Mouse (Mus musculus) right cerebral cortex, postnatal 25 days (tissue): Measurements from ENCODE around the gene Dpysl5.

Experiments used
- DNase-seq: peaks from one replicate; pipeline ENCODE4 v3.0.0; 2022

Dpysl5 gene

DNA sequence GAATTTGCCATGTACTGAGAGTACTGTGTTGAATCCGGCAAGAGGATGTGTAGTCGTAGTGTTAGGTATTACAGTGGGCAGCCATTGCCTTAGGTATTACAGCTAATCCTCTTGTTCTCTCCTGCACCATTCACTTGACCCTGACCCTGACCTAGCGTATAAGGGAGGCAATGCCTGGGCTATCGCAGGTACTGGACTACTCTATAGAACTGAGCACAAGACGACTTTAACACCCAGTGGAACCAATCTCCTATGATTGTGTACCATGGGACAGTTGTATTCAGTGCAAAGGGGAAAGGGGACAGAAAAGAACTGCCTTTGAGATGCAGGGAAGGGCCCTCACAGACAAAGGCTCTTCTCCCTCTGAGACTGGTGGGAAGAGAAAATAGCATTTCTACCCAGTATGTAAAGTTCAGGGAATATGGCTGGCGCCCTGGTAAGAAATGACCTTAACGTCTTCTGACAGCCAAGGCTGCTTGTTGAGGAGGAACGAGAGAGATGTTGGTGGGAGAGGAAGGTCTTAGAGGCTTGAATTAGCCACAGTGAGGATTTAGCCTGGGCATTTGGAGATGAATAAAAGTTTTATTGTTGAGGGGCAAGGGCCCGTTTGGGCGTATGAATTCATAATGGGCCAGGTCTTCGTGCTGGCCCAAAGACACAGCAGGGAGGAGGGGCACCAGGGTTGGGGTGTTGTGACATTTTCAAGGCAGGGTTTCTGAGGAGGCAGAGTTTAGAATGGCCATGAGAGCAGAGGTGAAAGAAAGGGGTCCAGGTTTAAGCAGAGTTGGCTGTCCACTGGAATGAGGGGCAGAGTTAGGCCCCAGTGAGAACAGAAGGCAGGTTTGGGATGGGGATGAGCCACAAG, 113.0 kb downstream of the Dpysl5 start:
- DNase-seq, result no peak

DNA sequence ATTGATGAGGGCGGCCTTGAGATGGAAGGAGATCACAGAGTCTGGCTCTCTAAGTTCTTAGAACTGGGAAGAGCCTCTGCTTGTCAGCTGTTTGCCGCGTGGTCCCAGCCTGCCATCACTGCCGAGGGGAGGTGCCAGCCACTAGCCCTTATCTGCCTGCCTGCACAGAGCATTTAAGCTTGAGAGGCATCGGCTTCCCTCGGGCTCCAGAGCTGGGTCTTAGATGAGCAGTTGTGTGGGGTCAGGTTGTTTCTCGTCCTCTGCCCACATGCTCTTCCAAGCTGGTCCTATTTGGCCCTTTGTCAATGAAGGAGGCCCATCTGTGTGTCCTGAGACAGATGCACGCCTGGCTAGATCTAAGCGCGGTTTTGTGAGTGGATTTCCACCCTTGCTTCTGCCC, 113.8 kb downstream of the Dpysl5 start:
- peak; percentile 22 for DNase-seq

- no peak for DNase-seq
These were observed 114.5 kb downstream of the Dpysl5 start for GRCm38 (mm10) chr5:30825821-30826220.

DNA sequence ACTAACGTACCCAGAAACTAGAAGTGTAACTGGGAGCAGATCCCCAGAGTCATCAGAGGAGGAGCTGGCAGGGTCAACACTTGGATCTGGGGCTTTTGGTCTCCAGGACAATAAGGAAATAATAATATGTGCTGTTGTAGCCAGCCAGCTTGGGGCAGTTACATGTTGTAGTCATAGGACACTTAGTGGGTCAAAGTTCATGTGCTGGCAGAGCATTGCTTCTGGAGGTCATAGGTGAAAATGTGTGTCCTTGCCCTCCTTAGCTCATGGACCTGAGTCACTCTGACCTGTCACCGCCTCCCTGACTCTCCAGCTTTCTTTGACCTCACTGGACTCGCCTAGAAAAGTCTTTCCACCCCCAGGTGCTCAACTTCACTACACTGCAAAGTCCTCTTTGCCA, 122.1 kb downstream of the Dpysl5 start:
- DNase-seq, result no peak

DNA sequence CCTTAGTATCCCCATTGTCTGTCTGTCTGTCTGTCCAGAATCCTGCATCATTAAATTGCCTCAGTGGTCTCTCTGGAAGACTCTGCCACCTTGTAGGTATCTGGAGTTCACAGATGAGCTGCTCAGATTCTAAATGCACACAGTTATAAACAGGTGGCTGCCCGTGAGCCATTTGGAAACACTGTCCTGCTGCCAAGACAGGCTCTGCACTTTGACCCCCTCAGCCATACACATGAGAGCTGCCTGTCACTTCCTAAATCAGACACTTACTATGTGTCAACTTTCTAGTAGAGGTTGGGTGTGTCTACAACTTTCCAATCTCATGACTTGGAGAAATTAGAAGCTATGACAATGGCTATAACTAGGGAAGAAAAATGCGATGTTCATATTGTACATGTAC, 128.4 kb downstream of the Dpysl5 start:
- no peak for DNase-seq

DNA sequence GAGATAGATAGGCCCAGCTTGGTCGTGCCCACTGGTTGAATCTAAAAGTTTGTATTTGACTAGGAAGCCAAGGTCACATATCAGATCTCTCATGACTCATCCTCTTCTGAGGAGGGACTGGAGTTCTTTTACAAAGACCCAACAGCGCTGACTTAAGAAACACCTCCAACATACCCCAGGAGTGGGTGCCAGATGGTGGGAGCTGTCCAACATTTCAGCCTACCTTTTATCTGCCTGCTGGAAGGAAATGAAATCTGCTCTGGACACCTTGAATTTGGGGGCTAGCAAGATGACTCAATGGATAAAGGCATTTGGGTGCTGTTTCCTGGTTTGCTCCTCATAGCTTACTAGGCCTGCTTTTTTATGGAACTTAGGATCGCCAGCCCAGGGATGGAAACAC, 130.5 kb downstream of the Dpysl5 start:
- DNase-seq, result no peak
